Mouse (Mus musculus): ENCODE measurements at regions not wholly inside any gene's neighbourhood (a gene's known extent, or its start where the extent isn't known, plus 50 kb on each side); places are given as distances from the start of the nearest gene placed in this dataset. TPM values are rescaled to one million over a fixed set of nuclear protein-coding genes. Genes with fewer than 3 reads are reported as not detected.
A peak's percentile ranks its signal among the peaks of the same experiment; 100 is the strongest.

DNA sequence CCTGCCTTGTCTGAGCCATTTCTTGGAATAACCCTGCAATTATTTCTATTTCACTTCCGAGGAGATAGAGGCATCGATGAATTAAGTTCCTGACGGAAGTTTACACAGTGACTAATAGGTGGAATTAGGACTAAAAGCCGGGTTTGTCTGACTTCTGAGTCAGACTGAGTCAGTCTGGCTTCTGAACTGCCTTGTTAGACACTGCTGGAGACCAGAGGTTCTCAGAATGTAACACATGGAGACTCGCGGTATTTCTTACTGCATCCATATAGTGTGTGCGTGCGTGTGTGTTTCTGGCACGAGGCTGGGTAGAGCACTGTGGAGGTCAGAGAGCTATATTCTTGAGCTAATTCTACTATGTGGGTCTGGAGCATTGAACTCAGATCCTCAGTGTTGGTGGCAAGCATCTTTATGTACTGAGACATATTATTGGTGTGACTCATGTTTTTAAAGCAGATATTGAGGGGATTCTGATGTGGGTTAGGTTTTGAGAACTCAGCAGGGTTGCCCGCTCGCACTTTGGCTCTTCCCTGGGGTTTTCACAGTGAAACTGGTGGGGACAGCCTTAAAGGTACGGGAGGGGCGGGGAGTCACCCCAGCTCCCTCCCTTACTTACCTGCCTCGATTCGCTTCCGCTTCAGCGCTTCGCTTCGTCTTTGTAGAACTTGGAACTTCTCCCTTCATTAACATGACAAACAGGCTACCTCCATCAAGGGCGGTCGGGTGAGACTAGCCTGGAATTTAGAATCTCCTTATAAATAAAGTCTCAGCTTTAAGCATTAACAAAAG lies 101.2 kb downstream of the 4931417E11Rik start:
- whole genome bisulfite sequencing = 6% methylated on average over 21 of the region's 21 CpGs
- Histone ChIP-seq H3K4me3 (replicated peaks; ENCODE audit: low read length) (peak overlapping the region; percentile 17), H3K27me3 (replicated peaks; ENCODE audit: control insufficient read depth, insufficient read depth, low read length) (no peaks in the 10 kb centered on the region), H3K4me1 (replicated peaks; ENCODE audit: control insufficient read depth, insufficient read depth, low read length) (peaks cover 7% of the 10 kb centered on the region; the same call in 1 of the 2 replicates), H3K36me3 (ENCODE audit: control insufficient read depth, insufficient read depth) (no peaks in the 10 kb centered on the region), H3K4me2 (ENCODE audit: low read length) (peak overlapping the region; percentile 48), H3K9me3 (ENCODE audit: control insufficient read depth, low read length) (no peaks in the 10 kb centered on the region), H3K9ac (replicated peaks; ENCODE audit: low read depth, low read length) (no peak overlapping the region), H3K27ac (ENCODE audit: low read length) (no peak overlapping the region)
- peak; percentile 43; the same call in 1 of the 2 replicates for ATAC-seq

DNA sequence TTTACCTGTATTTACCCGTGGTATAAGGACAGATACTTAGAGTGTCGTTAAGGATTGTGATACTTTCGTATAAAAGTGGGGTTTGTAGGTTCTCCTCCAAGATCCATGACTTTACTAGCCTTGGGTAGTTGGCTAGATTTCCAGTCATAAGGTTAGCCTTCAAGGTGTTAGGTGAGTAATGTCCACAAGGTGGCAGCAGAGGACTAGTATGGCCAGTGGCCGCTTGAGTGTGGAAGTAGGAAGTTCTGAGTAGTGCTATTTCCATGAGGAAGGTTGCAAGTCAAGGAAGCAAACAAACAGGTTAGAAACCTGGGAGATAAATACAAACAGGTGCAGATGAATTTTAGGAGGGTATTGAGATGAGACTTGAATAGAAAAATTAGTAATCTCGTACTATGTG lies 101.9 kb downstream of the 4931417E11Rik start:
- H3K4me1 ChIP-seq (replicated peaks; ENCODE audit: control insufficient read depth, insufficient read depth, low read length) = peaks cover 7% of the 10 kb centered on the region; the same call in 1 of the 2 replicates
- no peak overlapping the region for H3K9ac ChIP-seq (replicated peaks; ENCODE audit: low read depth, low read length)
- H3K4me3 ChIP-seq (replicated peaks; ENCODE audit: low read length) = no peak overlapping the region
- H3K27ac ChIP-seq (ENCODE audit: low read length) = no peak overlapping the region
- peak; percentile 71 for ATAC-seq
- H3K36me3 ChIP-seq (ENCODE audit: control insufficient read depth, insufficient read depth) = no peaks in the 10 kb centered on the region
- H3K9me3 ChIP-seq (ENCODE audit: control insufficient read depth, low read length) = no peaks in the 10 kb centered on the region
- H3K4me2 ChIP-seq (ENCODE audit: low read length) = peak overlapping the region; percentile 31; the same call in 1 of the 2 replicates
- 4% methylated on average over 5 of the region's 5 CpGs for WGBS
- H3K27me3 ChIP-seq (replicated peaks; ENCODE audit: control insufficient read depth, insufficient read depth, low read length) = no peaks in the 10 kb centered on the region

DNA sequence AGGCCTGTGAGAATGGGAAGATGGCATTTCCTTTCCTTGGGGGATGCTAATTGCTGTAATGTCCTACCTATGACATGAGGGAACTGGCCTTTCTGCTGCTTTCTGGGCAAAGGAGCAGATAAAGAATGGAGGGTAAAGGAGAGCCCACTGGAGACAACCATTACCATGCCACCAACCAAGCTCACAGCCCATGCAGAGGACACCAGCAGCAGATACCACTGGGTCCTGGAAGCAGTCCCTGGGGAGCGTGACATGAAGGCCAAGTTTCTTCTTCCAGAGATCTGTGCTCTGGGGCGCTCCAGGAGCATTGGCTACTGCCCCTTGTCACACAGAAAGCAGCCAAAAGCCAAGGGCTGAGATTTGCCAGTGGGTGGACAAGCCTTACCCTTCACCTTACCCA lies 102.8 kb downstream of the 4931417E11Rik start:
- no peak for ATAC-seq
- Histone ChIP-seq H3K27ac (ENCODE audit: low read length) (no peak overlapping the region), H3K9me3 (ENCODE audit: control insufficient read depth, low read length) (no peaks in the 10 kb centered on the region), H3K4me3 (replicated peaks; ENCODE audit: low read length) (no peak overlapping the region), H3K9ac (replicated peaks; ENCODE audit: low read depth, low read length) (no peak overlapping the region), H3K4me2 (ENCODE audit: low read length) (no peak overlapping the region), H3K4me1 (replicated peaks; ENCODE audit: control insufficient read depth, insufficient read depth, low read length) (peaks cover 7% of the 10 kb centered on the region; the same call in 1 of the 2 replicates), H3K36me3 (ENCODE audit: control insufficient read depth, insufficient read depth) (no peaks in the 10 kb centered on the region), H3K27me3 (replicated peaks; ENCODE audit: control insufficient read depth, insufficient read depth, low read length) (no peaks in the 10 kb centered on the region)
- WGBS = 91% methylated on average over 2 of the region's 2 CpGs

GRCm38 (mm10) chr6:73365306-73365705 lies 104.2 kb downstream of the 4931417E11Rik start:
- no peaks in the 10 kb centered on the region for H3K27me3 ChIP-seq (replicated peaks; ENCODE audit: control insufficient read depth, insufficient read depth, low read length)
- no peak overlapping the region for H3K27ac ChIP-seq (ENCODE audit: low read length)
- H3K9ac ChIP-seq (replicated peaks; ENCODE audit: low read depth, low read length) = no peak overlapping the region
- H3K4me2 ChIP-seq (ENCODE audit: low read length) = no peak overlapping the region
- H3K4me3 ChIP-seq (replicated peaks; ENCODE audit: low read length) = no peak overlapping the region
- no peak for ATAC-seq
- 90% methylated on average over 9 of the region's 9 CpGs for WGBS
- peaks cover 7% of the 10 kb centered on the region; the same call in 1 of the 2 replicates for H3K4me1 ChIP-seq (replicated peaks; ENCODE audit: control insufficient read depth, insufficient read depth, low read length)
- no peaks in the 10 kb centered on the region for H3K9me3 ChIP-seq (ENCODE audit: control insufficient read depth, low read length)
- no peaks in the 10 kb centered on the region for H3K36me3 ChIP-seq (ENCODE audit: control insufficient read depth, insufficient read depth)

DNA sequence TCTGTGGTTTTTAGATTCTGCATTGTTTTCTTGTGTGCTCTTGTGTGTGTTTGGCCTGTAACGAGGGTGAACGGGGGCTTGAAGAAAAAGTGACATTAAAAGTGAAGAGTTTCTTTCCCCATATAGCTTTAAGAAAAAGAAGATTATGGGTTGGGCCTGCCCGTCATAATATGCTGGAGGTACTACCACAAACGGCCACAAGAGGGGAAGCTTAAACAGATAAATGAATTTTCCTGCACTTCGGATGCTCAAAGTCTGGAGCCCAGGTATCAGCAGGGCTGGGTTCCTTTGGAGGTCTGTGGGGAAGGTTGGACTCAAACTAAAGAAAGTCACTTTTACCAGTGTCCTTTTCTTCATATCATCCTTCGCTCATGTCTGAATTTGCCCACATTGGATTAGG lies 86.8 kb downstream of the Suclg1 start:
- WGBS = 45% methylated on average over 6 of the region's 6 CpGs
- Histone ChIP-seq H3K36me3 (ENCODE audit: control insufficient read depth, insufficient read depth) (no peaks in the 10 kb centered on the region), H3K9me3 (ENCODE audit: control insufficient read depth, low read length) (no peaks in the 10 kb centered on the region), H3K4me3 (replicated peaks; ENCODE audit: low read length) (no peak overlapping the region), H3K27me3 (replicated peaks; ENCODE audit: control insufficient read depth, insufficient read depth, low read length) (no peaks in the 10 kb centered on the region), H3K4me1 (replicated peaks; ENCODE audit: control insufficient read depth, insufficient read depth, low read length) (no peaks in the 10 kb centered on the region), H3K27ac (ENCODE audit: low read length) (no peak overlapping the region), H3K4me2 (ENCODE audit: low read length) (no peak overlapping the region), H3K9ac (replicated peaks; ENCODE audit: low read depth, low read length) (no peak overlapping the region)
- no peak for ATAC-seq

DNA sequence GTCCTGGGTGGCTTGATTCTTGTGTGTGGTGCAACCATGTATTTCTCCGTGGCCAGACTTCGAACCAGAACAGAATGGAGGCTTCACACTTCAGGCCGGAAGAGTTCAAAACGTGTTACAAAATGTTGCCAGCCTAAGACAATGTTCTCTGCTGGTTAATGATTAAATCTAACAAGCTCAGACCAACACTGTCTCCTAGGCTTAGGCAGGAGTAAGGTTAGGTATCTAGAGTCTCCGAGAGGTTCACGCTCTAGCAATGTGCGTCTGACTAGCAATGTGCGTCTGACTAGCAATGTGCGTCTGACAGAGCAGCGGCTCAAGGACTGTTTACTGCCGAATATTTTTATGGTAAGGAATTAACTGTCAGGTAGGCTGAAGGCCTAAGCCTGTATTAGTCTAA lies 81.5 kb downstream of the Suclg1 start:
- no peaks in the 10 kb centered on the region for H3K4me1 ChIP-seq (replicated peaks; ENCODE audit: control insufficient read depth, insufficient read depth, low read length)
- no peak for ATAC-seq
- WGBS = 93% methylated on average over 11 of the region's 11 CpGs
- H3K27me3 ChIP-seq (replicated peaks; ENCODE audit: control insufficient read depth, insufficient read depth, low read length) = no peaks in the 10 kb centered on the region
- H3K36me3 ChIP-seq (ENCODE audit: control insufficient read depth, insufficient read depth) = no peaks in the 10 kb centered on the region
- no peak overlapping the region for H3K27ac ChIP-seq (ENCODE audit: low read length)
- no peaks in the 10 kb centered on the region for H3K9me3 ChIP-seq (ENCODE audit: control insufficient read depth, low read length)
- no peak overlapping the region for H3K9ac ChIP-seq (replicated peaks; ENCODE audit: low read depth, low read length)
- H3K4me3 ChIP-seq (replicated peaks; ENCODE audit: low read length) = no peak overlapping the region
- no peak overlapping the region for H3K4me2 ChIP-seq (ENCODE audit: low read length)

Small RNAs in the stretch of these regions (microRNA-seq; reads per million reads assigned to microRNA genes)
- not detected for gene Gm24370

All from forebrain, embryonic 16.5 days (tissue).